Mouse (Mus musculus) heart, embryonic 11.5 days (tissue): ENCODE data around the gene Slco1a1. TPM values are rescaled to one million over a fixed set of nuclear protein-coding genes. Genes with fewer than 3 reads are reported as not detected.

Experiments used
- polyA plus RNA-seq: library from polyadenylated mRNA; unstranded; fragments of >200 nt; fragmentation: Nextera tagmentation; extraction: Ambion mirVana; gene quantifications from 2 replicates; pipeline ENCODE4 v1.2.1, GENCODE M21; 2014

Slco1a1 gene
- polyA plus RNA-seq, 1 experiment from 2014 or later: not detected

Other genes starting within 250 kb of the Slco1a1 start
- not detected in 2 replicates for gene Gm5724, start 173.2 kb downstream of the Slco1a1 start, polyA plus RNA-seq
- not detected in 2 replicates for gene Slco1a4, start 90.8 kb downstream of the Slco1a1 start, polyA plus RNA-seq
- gene Gm6614, start 64.5 kb upstream of the Slco1a1 start, polyA plus RNA-seq: not detected in 2 replicates